16 mouse cellular contexts compared by ENCODE assay signal in genomic region chr4:62290816-62291505, GRCm38 (mm10). TPM values are rescaled to one million over a fixed set of nuclear protein-coding genes. Genes with fewer than 3 reads are reported as not detected.
DNase-seq lines count a peak whose midpoint lies in the region; ATAC-seq lines count a peak whose summit lies in the region.
"Had no signal": no experiment of that assay in that cellular context is flagged by ENCODE, and none has a peak within 500 bp of the region (broad histone marks: within the 10 kb centered on the region; RNA-seq: fewer than 3 reads in every experiment).

No protein-coding gene starts in this region.

- peak; percentile 73 for ATAC-seq in megakaryocyte progenitor cell, adult 5-6 weeks (replicated peaks; ENCODE audit: poor library complexity)
- no peak for ATAC-seq in inflammation-experienced regulatory T-cells, adult 6 months
- ATAC-seq: CD4-positive, CD25-positive, alpha-beta regulatory T cell, adult 4 months; forebrain, embryonic 14.5 days; intestine, embryonic 15.5 days; midbrain, embryonic 16.5 days had no signal

- peak; percentile 4 for DNase-seq in heart, postnatal 4 days
- no peak for DNase-seq in heart, postnatal 36 days
- DNase-seq in thymus, postnatal 4 days = peak; percentile 3
- DNase-seq in thymus, postnatal 36 days = no peak
- DNase-seq in R1 (ENCODE audit: low read depth, low spot score) = peak; percentile 30
- no peak for DNase-seq in ovary, postnatal 10 days (ENCODE audit: low spot score)
- DNase-seq: adrenal gland, postnatal 14 days; cerebellum, postnatal 10 days; layer of hippocampus, postnatal 36 days; lung, embryonic 14.5 days had no signal

- intact Hi-C loops in heart, postnatal 36 days (cut with DNase I) = no loop called here

RNA-seq across cellular contexts. Expression of gene Slc31a2, which starts 28.6 kb away (rescaled TPM):
- 1 to 10 TPM; 7.9 TPM for total RNA-seq in heart, postnatal 4 days (2021)
- 10 to 100 TPM; 17.8 to 29.7 TPM for total RNA-seq in heart, postnatal 36 days (2021)
- total RNA-seq in megakaryocyte progenitor cell, adult 5-6 weeks (2015) = 16.9 and 21.8 TPM in 2 replicates
- total RNA-seq in megakaryocyte progenitor cell, adult 5-6 weeks (2017) = 18.6 and 23.0 TPM in 2 replicates
- polyA plus RNA-seq in inflammation-experienced regulatory T-cells, adult 6 months (2017; shearing (Covaris generic)) = 10 to 100 TPM in 1 of 3 experiments, 1 to 10 TPM in 2; 7.7 to 11.0 (median 9.0) TPM

Comparison
In these comparisons a context has a peak if more than half of its experiments do, and no peak if none do; other contexts are left out.
1. DNase-seq: peak in heart, postnatal 4 days (single experiment), thymus, postnatal 4 days (single experiment) and R1 (single experiment); none in heart, postnatal 36 days (0 of 2), thymus, postnatal 36 days (0 of 2) and ovary, postnatal 10 days (single experiment).